Mouse (Mus musculus) left cerebral cortex, postnatal 14 days (tissue): ENCODE measurements around the gene Taco1. TPM values are rescaled to one million over a fixed set of nuclear protein-coding genes. Genes with fewer than 3 reads are reported as not detected.
"Not testable (repeated sequence)": the region's sequence is repeated elsewhere in the genome, so short reads cannot be mapped to it uniquely, and the experiment has no call there.

Experiments used
- DNase-seq, 2 experiments: peaks; one replicate each; pipeline ENCODE4 v3.0.0; 2021 to 2022; ENCODE audit warnings: low spot score in 2 of 2, mixed read lengths in 1 of 2
- intact Hi-C: fragments of 180-260 bp; cut with DNase I; formaldehyde crosslinking; loops from one replicate; pipeline ENCODE4 v1.15.1; 2025
- long read RNA-seq, 2 experiments: library from polyadenylated mRNA; stranded (forward); transcript quantifications; one replicate each; pipeline ENCODE4 v2.0.0; 2021
- total RNA-seq, 2 experiments: library from RNA; stranded (reverse); gene quantifications; 2 replicates each; pipeline ENCODE4 v1.2.3; 2021

Taco1 gene
- 10 to 100 TPM; 15.3 to 15.6 TPM for total RNA-seq
- long read RNA-seq, experiment 1, transcript Taco1-201 (5 exons, 1,383 nt), result major isoform, 7 of 8 reads
- long read RNA-seq, experiment 1, partial matches to known transcripts, result 0 of 8 reads
- long read RNA-seq, experiment 1, other reads (novel, unspliced or antisense), result 1 of 8 reads
- long read RNA-seq, experiment 2, transcript Taco1-201 (5 exons, 1,383 nt), result major isoform, 11 of 11 reads
- long read RNA-seq, experiment 2, partial matches to known transcripts, result 0 of 11 reads
- long read RNA-seq, experiment 2, other reads (novel, unspliced or antisense), result 0 of 11 reads

- intact Hi-C loops, result no loop called here
- DNase-seq, result peak; percentile 94 to 96
Measured at GRCm38 (mm10) chr11:106065923-106066571, at the start of gene Taco1. Gene Taco1 (plus strand): TSS chr11:106066061.

GRCm38 (mm10) chr11:106016440-106016839, 49.4 kb upstream of the Taco1 start:
- peak; percentile 28 to 51 for DNase-seq
- intact Hi-C loops, result loop anchor here (5.0 to 10.0 kb wide), 2 partner anchors 44 to 682 kb away; no protein-coding TSS in a partner anchor

DNA sequence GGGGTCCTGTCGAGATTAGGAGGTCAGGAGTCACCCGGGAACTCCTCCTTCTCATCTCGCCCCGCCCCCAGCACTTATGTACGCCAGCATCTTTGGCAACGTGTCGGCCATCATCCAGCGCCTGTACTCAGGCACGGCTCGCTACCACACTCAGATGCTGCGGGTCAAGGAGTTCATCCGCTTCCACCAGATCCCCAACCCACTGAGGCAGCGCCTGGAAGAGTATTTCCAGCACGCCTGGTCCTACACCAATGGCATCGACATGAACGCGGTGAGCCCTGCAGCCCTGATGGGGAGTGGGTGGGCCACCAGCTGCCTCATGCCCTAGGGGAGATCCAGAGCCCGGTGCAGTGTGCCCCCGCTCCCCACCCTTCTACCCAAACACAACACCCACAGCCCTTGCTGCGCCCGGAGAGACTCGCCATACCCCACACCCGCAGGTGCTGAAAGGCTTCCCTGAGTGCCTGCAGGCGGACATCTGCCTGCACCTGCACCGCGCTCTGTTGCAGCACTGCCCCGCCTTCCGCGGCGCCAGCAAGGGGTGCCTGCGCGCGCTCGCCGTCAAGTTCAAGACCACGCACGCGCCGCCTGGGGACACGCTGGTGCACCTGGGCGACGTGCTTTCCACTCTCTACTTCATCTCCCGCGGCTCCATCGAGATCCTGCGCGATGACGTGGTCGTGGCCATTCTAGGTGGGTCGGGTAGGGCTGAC, 45.7 kb upstream of the Taco1 start:
- intact Hi-C loops, result no loop called here
- peak in 1 of 2 experiments; percentile 62 for DNase-seq

- DNase-seq, result no peak
- intact Hi-C loops, result loop anchor here (2.0 kb wide), 1 partner anchor 97 kb away; no protein-coding TSS in a partner anchor
Measured at GRCm38 (mm10) chr11:106025774-106026173, 40.1 kb upstream of the Taco1 start.

DNA sequence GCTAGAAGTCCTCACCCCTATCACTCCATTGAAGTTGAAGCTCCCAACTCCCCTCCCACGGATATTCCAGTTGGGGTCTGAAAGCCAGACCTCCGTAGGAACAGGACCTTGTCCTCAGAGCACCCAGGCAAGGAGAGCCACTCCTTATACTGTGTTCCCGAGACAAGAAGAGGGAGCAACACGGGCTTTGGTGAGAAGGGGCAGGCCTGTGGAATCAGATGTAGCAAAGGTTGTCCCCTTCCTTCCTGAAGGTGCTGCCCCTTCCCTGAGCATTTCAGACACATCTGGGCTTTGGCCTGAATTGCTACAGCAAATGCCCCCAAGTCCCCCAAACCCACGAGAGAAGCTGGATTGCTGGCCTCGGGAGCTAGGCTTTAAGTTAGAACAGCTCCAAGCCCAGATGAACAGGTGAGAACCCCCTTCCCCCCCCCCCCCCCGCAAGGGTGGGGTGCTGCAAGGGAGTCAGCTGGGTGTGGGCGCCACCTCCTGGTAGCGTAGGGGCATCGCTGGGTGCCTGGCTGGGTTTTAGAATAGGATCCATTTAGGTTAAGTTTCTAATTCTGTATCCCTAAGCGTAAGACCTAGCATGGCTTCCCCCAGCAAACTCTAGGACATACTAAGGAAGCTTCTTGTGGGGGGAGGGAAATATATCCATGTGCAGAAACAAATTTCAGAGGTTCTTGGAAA, 39.3 kb upstream of the Taco1 start:
- intact Hi-C loops, result loop anchor here (2.0 kb wide), 1 partner anchor 98 kb away; no protein-coding TSS in a partner anchor

DNA sequence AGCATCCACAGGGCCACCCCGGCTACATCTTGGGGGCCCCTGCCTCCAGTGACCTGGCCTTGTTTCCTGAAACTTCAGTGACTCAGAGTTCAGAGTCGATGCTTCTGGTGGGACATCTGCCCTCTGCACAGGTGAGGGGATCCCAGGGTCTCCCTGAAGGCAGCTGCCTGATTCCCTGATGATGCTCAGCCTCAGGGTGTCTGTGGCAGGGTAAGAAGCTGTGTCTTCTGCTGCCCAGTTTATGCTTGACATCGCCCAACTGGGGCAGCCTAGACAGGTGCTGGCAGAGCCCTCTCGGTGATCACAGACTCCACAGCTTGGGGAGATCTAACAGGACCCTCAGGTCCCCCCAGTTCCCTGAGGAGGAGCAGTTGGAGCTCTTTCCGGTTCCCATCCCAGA, 38.3 kb upstream of the Taco1 start:
- intact Hi-C loops, result loop anchor here (2.0 kb wide), 1 partner anchor 99 kb away; no protein-coding TSS in a partner anchor
- DNase-seq, result no peak

More for the DNA sequence above, 39.3 kb upstream of the Taco1 start:
- DNase-seq, result peak; percentile 79 to 86

- intact Hi-C loops, DNase-seq: not testable (repeated sequence)
Measured at GRCm38 (mm10) chr11:106032074-106032473, 33.8 kb upstream of the Taco1 start.

- intact Hi-C loops, result no loop called here
Measured at GRCm38 (mm10) chr11:106033491-106033919, 32.4 kb upstream of the Taco1 start.

GRCm38 (mm10) chr11:106034986-106035385, 30.9 kb upstream of the Taco1 start:
- DNase-seq, result no peak
- intact Hi-C loops, result no loop called here

More at GRCm38 (mm10) chr11:106033491-106033919, 32.4 kb upstream of the Taco1 start:
- DNase-seq, result peak in 1 of 2 experiments; percentile 47

- peak; percentile 99 for DNase-seq
- intact Hi-C loops, result no loop called here
Measured at GRCm38 (mm10) chr11:106036548-106037417, 29.1 kb upstream of the Taco1 start, which contains the start of gene Dcaf7. Gene Dcaf7 (plus strand): TSS chr11:106036872.

- peak; percentile 84 to 97 for DNase-seq
- intact Hi-C loops, result no loop called here
Measured at GRCm38 (mm10) chr11:106037418-106037751, 28.5 kb upstream of the Taco1 start.

DNA sequence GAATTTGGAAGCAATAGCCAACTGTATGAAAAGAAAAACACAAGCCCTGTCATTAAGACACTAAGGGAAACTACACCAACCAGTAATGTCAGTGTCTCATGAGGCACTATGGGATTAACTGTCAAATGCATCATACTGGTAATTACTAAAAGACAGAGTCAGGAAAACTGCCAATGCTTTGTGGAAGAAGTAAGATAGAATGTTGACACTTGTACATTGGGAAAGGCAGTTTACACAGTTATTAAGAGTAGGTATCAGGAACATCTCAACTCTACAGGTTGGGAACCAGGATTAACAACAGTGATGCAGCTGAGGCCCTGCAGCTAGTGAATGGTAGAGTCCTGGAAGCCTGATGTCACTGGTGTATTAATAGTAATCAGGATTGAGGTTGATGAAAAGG, 21.5 kb upstream of the Taco1 start:
- no peak for DNase-seq
- intact Hi-C loops, result no loop called here

DNA sequence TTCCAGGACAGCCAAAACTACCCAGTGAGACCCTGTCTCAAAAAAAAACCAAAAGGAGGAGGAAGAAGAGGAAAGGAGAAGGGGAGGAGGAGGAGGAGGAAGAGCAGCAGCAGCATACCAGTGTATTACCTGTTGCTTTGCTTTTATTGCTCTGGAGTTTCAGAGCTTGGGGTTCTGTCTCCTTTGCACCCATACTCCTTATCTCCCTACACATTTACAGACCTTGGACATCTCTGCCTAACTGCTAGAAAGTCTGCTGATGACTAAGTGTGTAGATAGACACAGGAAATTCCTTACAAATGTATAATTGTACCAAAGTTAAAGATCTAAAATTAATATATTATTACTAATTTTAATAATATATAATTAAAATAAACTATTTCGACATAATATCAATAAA, 20.6 kb upstream of the Taco1 start:
- intact Hi-C loops, result no loop called here
- no peak for DNase-seq

DNA sequence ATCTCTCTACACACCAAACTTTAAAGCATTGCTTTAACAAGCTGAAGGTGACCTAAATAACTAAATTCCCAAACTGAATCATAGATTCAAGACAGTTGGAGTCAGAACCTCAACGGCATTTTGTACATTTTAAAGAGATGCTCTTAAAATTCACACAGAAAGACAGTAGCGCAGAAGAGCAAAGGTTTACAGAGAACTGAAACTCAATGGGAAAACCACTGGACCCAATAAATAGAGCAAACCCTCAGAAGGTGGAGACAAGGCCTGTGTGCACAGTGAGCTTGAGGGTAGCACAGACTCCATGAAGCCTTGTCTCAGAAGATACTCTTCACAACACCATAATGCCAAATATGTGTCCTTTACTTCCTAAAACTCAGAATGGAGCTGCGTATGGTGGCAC, 20.1 kb upstream of the Taco1 start:
- DNase-seq, result no peak
- intact Hi-C loops, result no loop called here

DNA sequence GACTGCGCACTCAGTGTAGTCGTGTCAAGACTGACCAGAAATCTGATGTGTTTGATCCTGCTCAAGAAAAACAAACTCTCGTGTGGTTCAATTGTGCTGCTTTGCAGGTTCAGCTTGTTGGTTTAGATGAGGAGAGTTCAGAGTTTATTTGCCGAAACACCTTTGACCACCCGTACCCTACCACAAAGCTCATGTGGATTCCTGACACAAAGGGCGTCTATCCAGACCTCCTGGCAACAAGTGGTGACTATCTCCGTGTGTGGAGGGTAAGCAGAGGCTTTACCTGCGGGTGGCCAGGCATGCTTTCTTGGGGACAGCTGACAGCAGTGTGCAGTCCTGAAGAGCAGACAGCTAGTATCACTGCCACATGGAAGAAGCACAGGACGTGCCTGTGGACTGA, 19.3 kb upstream of the Taco1 start:
- intact Hi-C loops, result no loop called here
- DNase-seq, result no peak

DNA sequence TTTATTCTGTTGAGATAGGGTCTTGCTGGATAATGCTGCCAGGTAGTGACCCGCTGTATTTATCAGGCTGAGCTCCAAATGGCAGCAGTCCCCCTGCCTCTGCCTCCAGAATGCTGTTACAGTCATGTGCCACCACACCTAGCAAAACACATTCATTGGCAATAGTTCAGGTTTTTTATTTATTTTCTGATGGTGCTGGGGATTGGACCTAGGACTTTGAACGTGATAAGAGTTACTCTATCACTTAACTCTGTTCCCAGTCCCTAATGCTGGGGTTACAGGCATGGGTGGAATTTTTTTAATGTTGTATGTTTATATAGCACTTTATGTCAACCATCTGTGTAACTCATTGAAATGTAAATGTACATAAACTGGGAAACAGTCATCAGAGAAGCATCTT, 11.9 kb upstream of the Taco1 start:
- intact Hi-C loops, result no loop called here
- no peak for DNase-seq

DNA sequence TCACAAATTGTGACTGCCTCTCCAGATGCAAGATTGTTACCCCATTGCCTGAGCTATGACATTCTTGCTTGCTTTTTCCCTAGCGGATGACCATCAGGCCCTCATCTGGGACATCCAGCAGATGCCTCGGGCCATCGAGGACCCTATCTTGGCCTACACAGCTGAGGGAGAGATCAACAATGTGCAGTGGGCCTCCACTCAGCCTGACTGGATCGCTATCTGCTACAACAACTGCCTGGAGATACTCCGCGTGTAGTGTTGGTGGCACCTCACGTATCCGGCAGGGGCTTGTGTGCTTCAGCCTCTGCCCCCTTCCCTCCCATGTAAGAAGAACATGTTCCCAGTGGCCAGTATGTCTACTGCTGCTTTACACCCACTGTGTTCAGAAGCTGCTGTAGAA, 11.3 kb upstream of the Taco1 start:
- no peak for DNase-seq
- intact Hi-C loops, result no loop called here

DNA sequence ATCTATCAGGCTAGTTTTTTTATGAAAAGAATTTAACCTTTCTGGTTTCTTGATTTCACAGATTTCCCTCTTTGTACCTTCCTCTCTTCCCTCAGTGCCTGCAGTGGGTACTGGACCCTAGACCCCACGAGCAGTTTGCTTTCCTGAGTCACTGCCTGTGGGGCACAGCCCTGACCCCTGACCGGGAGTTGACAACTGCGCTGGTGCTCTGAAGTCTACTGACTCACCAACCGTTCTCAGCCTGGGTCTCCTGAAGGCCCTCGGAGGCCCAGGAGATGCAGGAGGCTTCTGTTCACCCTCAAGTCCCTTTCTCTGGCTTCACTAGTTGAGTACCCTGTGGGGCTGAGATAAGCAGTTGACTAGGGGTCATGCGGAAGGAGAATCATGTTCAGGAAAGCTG, 10.5 kb upstream of the Taco1 start:
- intact Hi-C loops, result no loop called here
- no peak for DNase-seq
